Mouse (Mus musculus): ENCODE data around the gene Dll4. TPM values are rescaled to one million over a fixed set of nuclear protein-coding genes. Genes with fewer than 3 reads are reported as not detected.

The Dll4 gene
- polyA plus RNA-seq, 1 experiment from 2014 or later: 5.6 TPM

GRCm38 (mm10) chr2:119344537-119345138 lies 19.1 kb downstream of the Dll4 start:
- no peaks in the 10 kb centered on the region for H3K27me3 ChIP-seq
- H3K4me1 ChIP-seq: no peaks in the 10 kb centered on the region
- 55% methylated on average over 6 of the region's 6 CpGs for WGBS
- H3K27ac ChIP-seq: no peak overlapping the region
- no peak overlapping the region for H3K4me2 ChIP-seq (replicated peaks)
- H3K9me3 ChIP-seq (replicated peaks): no peaks in the 10 kb centered on the region
- H3K36me3 ChIP-seq: no peaks in the 10 kb centered on the region
- no peak for ATAC-seq (ENCODE audit: low FRiP score)
- H3K4me3 ChIP-seq: no peak overlapping the region
- H3K9ac ChIP-seq: no peak overlapping the region

DNA sequence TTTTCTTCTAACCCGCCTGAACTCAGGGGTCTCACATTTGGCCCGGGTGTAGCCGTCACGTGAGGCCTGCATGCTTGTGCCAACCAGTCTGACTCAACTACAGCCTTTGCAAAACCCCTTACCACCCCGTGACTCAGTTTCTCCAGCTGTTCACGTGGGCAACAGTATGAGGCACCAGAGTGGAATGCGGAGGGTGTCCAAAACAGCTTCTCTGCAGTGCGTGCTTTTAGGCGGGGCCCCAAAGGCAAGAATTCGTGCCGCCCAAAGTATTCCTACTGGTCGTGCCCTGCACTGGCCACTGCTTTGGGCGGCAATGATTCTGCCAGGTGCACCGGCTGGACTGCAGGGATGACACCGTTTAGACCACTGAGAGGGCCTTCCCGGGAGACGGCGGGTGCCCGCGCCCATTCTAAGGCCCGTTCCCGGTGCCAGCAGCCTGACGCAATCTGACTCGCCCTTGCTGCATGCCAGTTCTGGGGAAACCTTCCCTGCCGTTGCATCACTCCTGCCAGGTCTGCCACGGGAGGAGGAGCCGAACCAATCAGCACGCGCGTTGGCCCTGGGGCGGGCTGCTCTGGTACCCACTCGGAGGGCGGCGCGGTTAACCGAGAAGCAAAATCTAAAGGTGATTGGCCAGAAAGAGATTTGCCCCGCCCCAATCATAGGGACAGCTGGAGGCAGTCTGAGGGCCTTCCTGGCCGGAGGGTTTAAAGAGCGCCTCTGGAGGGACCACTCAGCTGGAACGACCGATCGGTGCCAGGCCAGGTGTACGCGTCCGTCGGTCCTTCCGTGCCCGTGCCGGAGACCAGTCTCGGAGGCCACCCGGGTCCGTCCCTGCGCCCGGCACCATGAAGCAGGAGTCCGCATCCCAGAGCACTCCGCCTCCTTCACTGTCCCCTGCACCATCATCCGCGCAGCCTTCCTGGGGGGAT lies 25.2 kb downstream of the Dll4 start, which contains the start of gene Chac1:
Gene Chac1 (plus strand): TSS at position 675 of the 932 bp plus-strand sequence.
- Histone ChIP-seq H3K27me3 (peaks cover 29% of the 10 kb centered on the region), H3K9me3 (replicated peaks) (no peaks in the 10 kb centered on the region), H3K36me3 (no peaks in the 10 kb centered on the region), H3K9ac (peak within 1 kb of the TSS; percentile 70), H3K4me1 (peaks cover 10% of the 10 kb centered on the region), H3K4me3 (peak within 1 kb of the TSS; percentile 53), H3K27ac (no peak within 1 kb of the TSS), H3K4me2 (replicated peaks) (peak within 1 kb of the TSS; percentile 92)
- peak; percentile 97 for ATAC-seq (ENCODE audit: low FRiP score)
- 5% methylated on average over 58 of the region's 58 CpGs for WGBS

DNA sequence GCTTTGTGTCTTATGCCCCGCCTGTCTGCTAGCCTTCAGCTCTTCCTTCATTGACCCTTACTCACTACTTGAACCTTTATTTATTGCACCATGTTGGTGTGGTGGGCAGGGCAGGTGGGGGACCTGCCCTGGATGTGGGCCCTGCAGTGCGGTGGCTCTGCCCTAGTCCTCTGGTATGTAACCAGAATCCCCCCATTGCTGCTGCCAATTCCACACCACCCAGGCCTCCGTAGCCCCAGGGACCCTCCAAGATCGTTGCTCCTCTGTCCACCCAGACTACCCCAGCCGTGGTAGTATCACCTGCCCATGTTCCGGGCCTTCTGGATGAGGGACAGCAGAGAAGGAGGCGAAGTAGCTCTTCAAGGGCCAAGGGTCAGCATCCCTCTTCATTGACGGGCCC lies 28.1 kb downstream of the Dll4 start:
- Histone ChIP-seq H3K36me3 (no peaks in the 10 kb centered on the region), H3K27ac (no peak overlapping the region), H3K4me2 (replicated peaks) (no peak overlapping the region), H3K9ac (no peak overlapping the region), H3K27me3 (peaks cover 29% of the 10 kb centered on the region), H3K9me3 (replicated peaks) (no peaks in the 10 kb centered on the region), H3K4me1 (peaks cover 10% of the 10 kb centered on the region), H3K4me3 (no peak overlapping the region)
- 89% methylated on average over 8 of the region's 8 CpGs for WGBS
- no peak for ATAC-seq (ENCODE audit: low FRiP score)

GRCm38 (mm10) chr2:119355089-119355488 lies 29.5 kb downstream of the Dll4 start:
- Histone ChIP-seq H3K36me3 (no peaks in the 10 kb centered on the region), H3K9ac (no peak overlapping the region), H3K27me3 (peaks cover 24% of the 10 kb centered on the region), H3K4me2 (replicated peaks) (no peak overlapping the region), H3K4me1 (peaks cover 10% of the 10 kb centered on the region), H3K9me3 (replicated peaks) (no peaks in the 10 kb centered on the region), H3K4me3 (no peak overlapping the region), H3K27ac (no peak overlapping the region)
- ATAC-seq (ENCODE audit: low FRiP score): no peak
- WGBS: 82% methylated on average over 3 of the region's 3 CpGs

- WGBS: 18% methylated on average over 7 of the region's 7 CpGs
- no peak for ATAC-seq (ENCODE audit: low FRiP score)
Observed at GRCm38 (mm10) chr2:119355651-119356050, 30.1 kb downstream of the Dll4 start.

DNA sequence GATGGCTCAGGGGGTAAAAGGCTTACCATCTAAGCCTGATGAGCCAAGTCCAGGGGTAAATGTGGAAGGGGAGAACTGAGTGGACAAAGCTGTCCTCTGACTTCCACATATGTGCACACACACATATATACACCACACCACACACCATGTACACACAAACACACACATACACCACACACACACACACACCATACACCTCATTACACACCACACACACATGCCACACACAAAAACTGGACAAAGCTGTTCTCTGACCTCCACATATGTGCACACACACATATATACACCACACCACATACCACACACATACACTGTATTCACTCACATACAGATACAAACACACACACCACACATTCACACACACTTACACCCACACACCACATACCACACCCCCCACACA lies 30.7 kb downstream of the Dll4 start:
- Histone ChIP-seq H3K27me3 (peaks cover 16% of the 10 kb centered on the region), H3K4me1 (peaks cover 4% of the 10 kb centered on the region; the same call in 1 of the 2 replicates), H3K4me3 (no peak overlapping the region), H3K27ac (no peak overlapping the region), H3K9ac (no peak overlapping the region), H3K4me2 (replicated peaks) (no peak overlapping the region), H3K9me3 (replicated peaks) (peaks cover 10% of the 10 kb centered on the region), H3K36me3 (no peaks in the 10 kb centered on the region; the same call in 1 of the 2 replicates)
- ATAC-seq (ENCODE audit: low FRiP score): no peak

More at GRCm38 (mm10) chr2:119355651-119356050, 30.1 kb downstream of the Dll4 start:
- H3K9me3 ChIP-seq (replicated peaks): peaks cover 3% of the 10 kb centered on the region; the same call in 1 of the 2 replicates
- H3K4me1 ChIP-seq: peaks cover 6% of the 10 kb centered on the region
- no peak overlapping the region for H3K4me3 ChIP-seq
- peaks cover 19% of the 10 kb centered on the region for H3K27me3 ChIP-seq
- H3K4me2 ChIP-seq (replicated peaks): no peak overlapping the region
- H3K27ac ChIP-seq: no peak overlapping the region
- no peaks in the 10 kb centered on the region for H3K36me3 ChIP-seq
- no peak overlapping the region for H3K9ac ChIP-seq

DNA sequence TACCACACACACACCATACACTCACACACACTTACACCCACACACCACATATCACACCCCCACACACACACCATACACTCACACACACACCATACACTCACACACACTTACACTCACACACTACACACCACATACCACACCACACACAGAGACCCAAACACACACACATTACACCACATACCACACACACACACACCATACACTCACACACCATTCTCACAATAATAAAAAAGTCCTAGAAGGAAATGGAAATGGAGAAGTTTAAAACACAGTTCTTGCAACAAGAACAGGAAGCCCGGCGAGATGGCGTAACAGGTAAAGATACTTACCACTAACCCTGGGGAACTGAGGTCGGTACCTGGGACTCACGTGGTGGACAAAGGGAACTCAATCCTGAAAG lies 31.2 kb downstream of the Dll4 start:
- Histone ChIP-seq H3K4me3 (no peak overlapping the region), H3K36me3 (peaks cover 4% of the 10 kb centered on the region), H3K9ac (no peak overlapping the region), H3K9me3 (replicated peaks) (peaks cover 14% of the 10 kb centered on the region), H3K4me1 (no peaks in the 10 kb centered on the region), H3K4me2 (replicated peaks) (no peak overlapping the region), H3K27ac (no peak overlapping the region), H3K27me3 (peaks cover 11% of the 10 kb centered on the region)
- 94% methylated on average over 5 of the region's 5 CpGs for WGBS
- no peak for ATAC-seq (ENCODE audit: low FRiP score)

DNA sequence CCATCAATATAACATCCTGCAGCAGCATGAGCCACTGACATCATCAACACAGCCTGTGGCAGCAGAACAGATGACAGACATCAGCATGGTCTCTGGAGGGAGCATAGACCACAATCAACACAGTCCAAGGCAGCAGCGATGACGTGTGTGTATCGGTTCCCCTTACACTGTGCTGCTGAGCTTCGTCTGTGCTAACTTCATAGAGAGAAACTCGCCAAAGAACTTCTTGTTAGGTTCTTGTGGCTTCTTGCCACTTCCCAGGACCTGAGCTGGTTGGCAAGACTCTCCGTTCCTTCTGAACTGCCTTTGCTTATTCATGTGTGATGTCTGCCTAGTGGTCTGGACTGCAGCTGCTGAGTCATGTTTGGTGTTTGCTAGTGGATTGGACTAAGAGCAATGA lies 32.7 kb downstream of the Dll4 start:
- Histone ChIP-seq H3K4me2 (replicated peaks) (no peak overlapping the region), H3K27me3 (peaks cover 4% of the 10 kb centered on the region; the same call in 1 of the 2 replicates), H3K4me1 (no peaks in the 10 kb centered on the region), H3K9me3 (replicated peaks) (peaks cover 19% of the 10 kb centered on the region), H3K4me3 (no peak overlapping the region), H3K9ac (no peak overlapping the region), H3K36me3 (peaks cover 5% of the 10 kb centered on the region), H3K27ac (no peak overlapping the region)
- 87% methylated on average over 6 of the region's 6 CpGs for WGBS
- ATAC-seq (ENCODE audit: low FRiP score): no peak

DNA sequence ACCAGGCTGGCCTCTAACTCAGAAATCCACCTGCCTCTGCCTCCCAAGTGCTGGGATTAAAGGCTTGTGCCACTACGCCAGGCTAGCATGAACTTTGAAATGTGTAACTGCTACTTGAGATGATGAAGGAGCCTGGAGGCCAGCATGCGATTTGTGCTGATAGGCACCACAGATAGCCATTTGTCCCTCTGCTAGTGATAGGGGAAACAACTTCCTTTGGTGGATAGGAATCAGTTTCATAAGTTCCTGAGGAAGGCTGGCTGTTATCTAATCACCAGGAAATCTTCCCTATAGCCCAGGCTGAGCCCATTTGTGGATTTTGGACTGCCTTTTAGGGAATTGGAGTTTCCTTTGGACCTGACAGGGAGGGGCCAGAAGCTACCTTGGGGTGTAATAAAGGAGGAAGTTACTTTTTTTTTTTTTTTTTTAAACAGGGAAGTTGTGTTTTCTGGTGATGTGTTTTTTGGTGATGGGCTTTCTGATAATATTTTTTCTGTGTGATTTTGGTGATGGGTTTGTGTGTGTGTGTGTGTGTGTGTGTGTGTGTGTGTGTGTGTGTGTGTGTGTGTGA lies 34.2 kb downstream of the Dll4 start:
- no peaks in the 10 kb centered on the region for H3K27me3 ChIP-seq
- no peak overlapping the region for H3K4me3 ChIP-seq
- no peak overlapping the region for H3K4me2 ChIP-seq (replicated peaks)
- WGBS: 86% methylated on average over 2 of the region's 2 CpGs
- H3K27ac ChIP-seq: no peak overlapping the region
- H3K9me3 ChIP-seq (replicated peaks): peaks cover 19% of the 10 kb centered on the region
- H3K9ac ChIP-seq: no peak overlapping the region
- ATAC-seq (ENCODE audit: low FRiP score): no peak
- no peaks in the 10 kb centered on the region for H3K4me1 ChIP-seq
- H3K36me3 ChIP-seq: peaks cover 5% of the 10 kb centered on the region

DNA sequence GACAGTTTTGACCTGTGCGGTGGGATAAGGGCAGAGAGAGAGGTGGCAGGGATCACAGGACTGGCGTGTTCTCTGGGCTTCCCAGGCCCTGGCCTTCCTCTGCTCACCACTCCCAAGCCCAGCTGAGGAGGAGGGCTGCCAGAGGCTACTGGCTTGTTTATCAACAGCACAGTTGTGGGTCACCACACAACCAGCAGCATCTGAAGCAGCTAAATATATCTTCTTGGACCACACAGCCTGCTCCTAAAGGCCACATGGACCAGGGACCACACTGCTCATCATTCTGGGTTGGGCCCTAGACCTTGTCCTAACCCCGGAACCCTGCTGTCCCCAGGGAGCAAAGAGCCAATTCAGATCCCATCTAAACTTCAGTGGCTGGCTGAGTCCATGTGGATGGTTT lies 39.4 kb downstream of the Dll4 start:
- H3K36me3 ChIP-seq: peaks cover 25% of the 10 kb centered on the region
- no peak overlapping the region for H3K4me3 ChIP-seq
- peaks cover 19% of the 10 kb centered on the region for H3K9me3 ChIP-seq (replicated peaks)
- H3K27me3 ChIP-seq: no peaks in the 10 kb centered on the region
- no peaks in the 10 kb centered on the region for H3K4me1 ChIP-seq
- no peak for ATAC-seq (ENCODE audit: low FRiP score)
- no peak overlapping the region for H3K4me2 ChIP-seq (replicated peaks)
- H3K9ac ChIP-seq: no peak overlapping the region
- WGBS: 88% methylated on average over 3 of the region's 3 CpGs
- no peak overlapping the region for H3K27ac ChIP-seq

GRCm38 (mm10) chr2:119367346-119367745 lies 41.8 kb downstream of the Dll4 start:
- Histone ChIP-seq H3K4me2 (replicated peaks) (no peak overlapping the region), H3K4me1 (no peaks in the 10 kb centered on the region), H3K27ac (no peak overlapping the region), H3K9me3 (replicated peaks) (no peaks in the 10 kb centered on the region), H3K27me3 (no peaks in the 10 kb centered on the region), H3K36me3 (peaks cover 39% of the 10 kb centered on the region), H3K4me3 (no peak overlapping the region), H3K9ac (no peak overlapping the region)
- no peak for ATAC-seq (ENCODE audit: low FRiP score)
- WGBS: 78% methylated on average over 3 of the region's 3 CpGs

DNA sequence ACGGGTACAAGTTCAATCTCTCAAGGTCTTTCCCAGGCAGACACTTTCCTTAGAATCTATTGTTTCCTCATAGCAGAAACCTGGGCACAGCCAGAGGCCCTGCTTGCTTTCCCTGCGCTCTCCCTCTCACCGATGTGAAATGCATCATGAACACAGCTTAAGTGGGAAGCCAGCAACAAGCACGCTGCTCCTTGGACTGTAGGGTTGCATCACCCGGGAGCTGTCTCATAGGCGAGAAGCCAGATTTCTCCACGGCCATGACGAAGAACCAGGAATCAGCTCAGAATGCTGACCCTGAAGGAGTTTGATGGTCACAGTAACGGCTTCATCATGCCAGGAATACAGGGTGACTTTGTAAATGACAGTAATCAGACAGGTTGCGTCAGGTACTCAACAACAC lies 44.5 kb downstream of the Dll4 start:
- Histone ChIP-seq H3K36me3 (peaks cover 64% of the 10 kb centered on the region), H3K27ac (no peak overlapping the region), H3K4me3 (no peak overlapping the region), H3K4me1 (no peaks in the 10 kb centered on the region), H3K4me2 (replicated peaks) (no peak overlapping the region), H3K27me3 (no peaks in the 10 kb centered on the region), H3K9ac (no peak overlapping the region), H3K9me3 (replicated peaks) (no peaks in the 10 kb centered on the region)
- no peak for ATAC-seq (ENCODE audit: low FRiP score)
- 96% methylated on average over 10 of the region's 10 CpGs for WGBS

Measured in hindbrain, embryonic 12.5 days (tissue).